Mouse (Mus musculus) CH12.LX (cell line): ENCODE results near the gene Myom3. TPM values are rescaled to one million over a fixed set of nuclear protein-coding genes. Genes with fewer than 3 reads are reported as not detected.

Experiments
- DNase-seq: peaks from one replicate; pipeline ENCODE4 v3.0.0-alpha.2; 2013; ENCODE audit errors: extremely low read depth
- H3K27ac ChIP-seq: 2 replicates; pipeline ENCODE4 v1.5.1; 2012; ENCODE audit warnings: low read depth, mild to moderate bottlenecking, control low read depth, moderate library complexity; ENCODE audit not compliant: insufficient read depth
- H3K27me3 ChIP-seq: replicated peaks from 2 replicates; pipeline ENCODE3; 2012; ENCODE audit warnings: inconsistent platforms
- H3K36me3 ChIP-seq, 2 experiments: replicated peaks in 1 of 2; 2 replicates each; pipeline versions ENCODE3 to v1.6.1; 2012; ENCODE audit warnings: inconsistent platforms in 1 of 2, low read length in 1 of 2, mild to moderate bottlenecking in 1 of 2, mixed read lengths in 1 of 2, moderate library complexity in 1 of 2; ENCODE audit not compliant: control insufficient read depth in 1 of 2, insufficient read depth in 1 of 2
- H3K4me1 ChIP-seq, 2 experiments: 2 replicates each; pipeline ENCODE4 v1.6.1; 2012; ENCODE audit warnings: inconsistent platforms in 1 of 2, moderate library complexity in 1 of 2; ENCODE audit not compliant: insufficient read depth in 2 of 2, control insufficient read depth in 1 of 2
- H3K4me2 ChIP-seq: 2 replicates; pipeline ENCODE4 v1.6.1; 2012; ENCODE audit warnings: low read depth, mild to moderate bottlenecking, control low read depth; ENCODE audit not compliant: poor library complexity, insufficient read depth, severe bottlenecking
- H3K4me3 ChIP-seq, 3 experiments: fragments of 150-350 bp in 1 of 3; sonication (generic) in 1 of 3; replicated peaks in 1 of 3; 2 replicates each; pipeline versions ENCODE3 to v1.5.1; 2011 to 2012; ENCODE audit warnings: low read depth in 2 of 3, low read length in 2 of 3, mild to moderate bottlenecking in 2 of 3, moderate library complexity in 2 of 3, control low read depth in 1 of 3, improper control_type of control experiment in 1 of 3, inconsistent platforms in 1 of 3, mixed read lengths in 1 of 3; ENCODE audit not compliant: poor library complexity in 1 of 3
- H3K79me2 ChIP-seq: replicated peaks from 2 replicates; pipeline ENCODE4 v1.6.1; 2012; ENCODE audit warnings: mild to moderate bottlenecking, moderate library complexity; ENCODE audit not compliant: control insufficient read depth, poor library complexity, insufficient read depth, severe bottlenecking; ENCODE audit errors: extremely low read depth
- H3K9ac ChIP-seq: 2 replicates; pipeline ENCODE4 v1.6.1; 2012; ENCODE audit warnings: low read depth, mild to moderate bottlenecking, control low read depth, moderate library complexity; ENCODE audit not compliant: insufficient read depth
- H3K9me3 ChIP-seq: replicated peaks from 2 replicates; pipeline ENCODE3; 2012; ENCODE audit warnings: low read length, inconsistent platforms, mixed read lengths
- CTCF ChIP-seq, 2 experiments: IDR thresholded peaks in 1 of 2; conservative IDR thresholded peaks in 1 of 2; 2 replicates each; pipeline ENCODE4 v1.5.1; 2011 to 2012; ENCODE audit warnings: low read depth in 2 of 2, low read length in 2 of 2, improper control_type of control experiment in 1 of 2, inconsistent platforms in 1 of 2, mild to moderate bottlenecking in 1 of 2, moderate library complexity in 1 of 2
- ETS1 ChIP-seq: conservative IDR thresholded peaks from 2 replicates; pipeline ENCODE4 v1.6.1; 2012; ENCODE audit warnings: low read depth, mild to moderate bottlenecking, inconsistent platforms, low read length, improper control_type of control experiment, moderate library complexity
- HCFC1 ChIP-seq: IDR thresholded peaks from 2 replicates; pipeline ENCODE4 v1.6.1; 2012; ENCODE audit warnings: low read depth, mild to moderate bottlenecking, inconsistent platforms, low read length, improper control_type of control experiment
- JUN ChIP-seq: IDR thresholded peaks from 2 replicates; pipeline ENCODE4 v1.6.1; 2011; ENCODE audit warnings: low read depth, mild to moderate bottlenecking, low read length, improper control_type of control experiment, moderate library complexity; ENCODE audit not compliant: insufficient read depth
- MAFK ChIP-seq: IDR thresholded peaks from 2 replicates; pipeline ENCODE4 v1.6.1; 2011; ENCODE audit warnings: low read length, improper control_type of control experiment; ENCODE audit not compliant: insufficient replicate concordance
- MEF2A ChIP-seq: IDR thresholded peaks from 2 replicates; pipeline ENCODE4 v1.6.1; 2014; ENCODE audit warnings: low read depth, mild to moderate bottlenecking, inconsistent platforms, low read length, improper control_type of control experiment, borderline replicate concordance
- RAD21 ChIP-seq: IDR thresholded peaks from 2 replicates; pipeline ENCODE4 v1.6.1; 2011; ENCODE audit warnings: low read depth, mild to moderate bottlenecking, low read length, improper control_type of control experiment, moderate library complexity
- UBTF ChIP-seq: IDR thresholded peaks from 2 replicates; pipeline ENCODE4 v1.6.1; 2012; ENCODE audit warnings: low read depth, mild to moderate bottlenecking, inconsistent platforms, low read length, improper control_type of control experiment, moderate library complexity
- ZC3H11A ChIP-seq: IDR thresholded peaks from 2 replicates; pipeline ENCODE4 v1.6.1; 2012; ENCODE audit warnings: low read depth, mild to moderate bottlenecking, inconsistent platforms, low read length, improper control_type of control experiment
- dilution Hi-C: fragments of 300-500 bp; cut with MboI; formaldehyde crosslinking; loops from 2 replicates; pipeline ENCODE4 v1.14.3; 2020; ENCODE audit warnings: low sequenced_read_pairs; ENCODE audit not compliant: extremely low pct_unique_long_range_greater_than_20kb, extremely low pct_ligation_motif_present
- in situ Hi-C: fragments of 300-500 bp; cut with MboI; formaldehyde crosslinking; loops from 3 replicates; pipeline ENCODE4 v1.14.3; 2019; ENCODE audit warnings: low sequenced_read_pairs, low pct_ligation_motif_present, low pct_unique_long_range_greater_than_20kb, mixed read lengths
- polyA plus RNA-seq: library from polyadenylated mRNA; unstranded; fragments of >175 nt; gene quantifications from 2 replicates; pipeline ENCODE4 v1.2.1, GENCODE M21; 2012; ENCODE audit warnings: low read depth; ENCODE audit not compliant: insufficient read length
- total RNA-seq, 2 experiments: library from RNA; depleted of rRNA; stranded (reverse); fragments of 300-350 nt in 1 of 2; fragments of >200 nt in 1 of 2; gene quantifications; 2 replicates each; pipeline ENCODE4 v1.2.3; 2012 to 2014

Myom3 gene
- total and polyA plus RNA-seq, 3 experiments: 0.04 TPM; not detected in 2

GRCm38 (mm10) chr4:135803299-135803698 is 43.8 kb downstream of the Myom3 start:
- in situ Hi-C loops (no loop called here), dilution Hi-C loops (no loop called here)
- Histone ChIP-seq H3K27me3 (peaks cover 29% of the 10 kb centered on the region), H3K79me2 (no peaks in the 10 kb centered on the region), H3K36me3 (no peaks in the 10 kb centered on the region), H3K9ac (no peak overlapping the region), H3K4me3 (no peak overlapping the region), H3K4me2 (no peak overlapping the region), H3K27ac (no peak overlapping the region), H3K9me3 (peaks cover 19% of the 10 kb centered on the region), H3K4me1 (no peaks in the 10 kb centered on the region; a peak in 1 of 4 replicates)
- peak; percentile 28 for DNase-seq
- TF ChIP-seq CTCF (conservative IDR thresholded peaks at IDR 0.05 in 1 of 2, IDR thresholded peaks at IDR 0.05 in 1 of 2; ENCODE audit: low read depth in 2 of 2, low read length in 2 of 2): peak in 1 of 2 experiments; percentile 36; a peak in 2 of 4 replicates
- TF ChIP-seq JUN: no peak

GRCm38 (mm10) chr4:135804169-135804568 is 44.7 kb downstream of the Myom3 start:
- H3K9ac ChIP-seq: no peak overlapping the region
- no peaks in the 10 kb centered on the region for H3K36me3 ChIP-seq
- H3K27ac ChIP-seq: no peak overlapping the region
- dilution Hi-C loops: no loop called here
- H3K4me2 ChIP-seq: no peak overlapping the region
- H3K27me3 ChIP-seq: peaks cover 28% of the 10 kb centered on the region
- no peaks in the 10 kb centered on the region for H3K4me1 ChIP-seq
- no peak overlapping the region for H3K4me3 ChIP-seq
- H3K9me3 ChIP-seq: peaks cover 25% of the 10 kb centered on the region
- in situ Hi-C loops: no loop called here
- TF ChIP-seq UBTF (no peak), RAD21 (no peak), ZC3H11A (no peak), ETS1 (no peak), MAFK (no peak)
- no peak for DNase-seq
- H3K79me2 ChIP-seq: no peaks in the 10 kb centered on the region

- dilution Hi-C loops: no loop called here
- Histone ChIP-seq H3K36me3 (no peaks in the 10 kb centered on the region), H3K27ac (no peak overlapping the region), H3K9ac (no peak overlapping the region), H3K4me3 (no peak overlapping the region), H3K79me2 (no peaks in the 10 kb centered on the region), H3K9me3 (peaks cover 10% of the 10 kb centered on the region), H3K27me3 (peaks cover 16% of the 10 kb centered on the region), H3K4me1 (no peaks in the 10 kb centered on the region)
- DNase-seq: no peak
- in situ Hi-C loops: no loop called here
- no peak for TF ChIP-seq HCFC1
- no peak for TF ChIP-seq MAFK
- no peak for TF ChIP-seq MEF2A
- TF ChIP-seq, all 38 proteins: peak for 0
- H3K4me2 ChIP-seq: no peak overlapping the region
These were observed 55.4 kb downstream of the Myom3 start for GRCm38 (mm10) chr4:135814896-135815295.
